Mouse (Mus musculus): ENCODE data around the gene Clca1. TPM values are rescaled to one million over a fixed set of nuclear protein-coding genes. Genes with fewer than 3 reads are reported as not detected.
"Not testable (repeated sequence)": the region's sequence is repeated elsewhere in the genome, so short reads cannot be mapped to it uniquely, and the experiment has no call there.

Clca1 gene
- polyA plus RNA-seq (2014; fragmentation: Nextera tagmentation; extraction: Ambion mirVana): 0.12 and 1.5 TPM in 2 replicates

- no peak for DNase-seq (ENCODE audit: low spot score)
- H3K4me3 ChIP-seq (ENCODE audit: low read depth, low read length): no peak within 1 kb of the TSS
Observed at GRCm38 (mm10) chr3:145032676-145033075, at the start of gene Clca1. TSS of gene Clca1 (minus strand) at chr3:145032776.

GRCm38 (mm10) chr3:145080904-145081303, 48.3 kb upstream of the Clca1 start:
- H3K27ac ChIP-seq (replicated peaks; ENCODE audit: low read depth, low read length): no peak overlapping the region
- H3K4me1 ChIP-seq (ENCODE audit: control insufficient read depth, insufficient read depth, low read length): no peaks in the 10 kb centered on the region
- no peaks in the 10 kb centered on the region for H3K36me3 ChIP-seq (ENCODE audit: control insufficient read depth, insufficient read depth, low read length)
- no peaks in the 10 kb centered on the region for H3K27me3 ChIP-seq (ENCODE audit: control insufficient read depth, insufficient read depth, low read length)
- DNase-seq (ENCODE audit: low spot score) (no peak), ATAC-seq (ENCODE audit: insufficient number of reproducible peaks, low FRiP score, low TSS enrichment, low read depth) (no peak)
- 81% methylated on average over 8 of the region's 8 CpGs for WGBS
- no peak overlapping the region for H3K4me2 ChIP-seq (ENCODE audit: low read depth, severe bottlenecking)
- no peaks in the 10 kb centered on the region for H3K9me3 ChIP-seq (ENCODE audit: control insufficient read depth, low read length)
- H3K9ac ChIP-seq (ENCODE audit: low read length): no peak overlapping the region
- no peak overlapping the region for H3K4me3 ChIP-seq (ENCODE audit: low read depth, low read length)

More at GRCm38 (mm10) chr3:145032676-145033075, at the start of gene Clca1:
- ATAC-seq (ENCODE audit: insufficient number of reproducible peaks, low FRiP score, low TSS enrichment, low read depth): no peak
- Histone ChIP-seq H3K9me3 (ENCODE audit: control insufficient read depth, low read length) (no peaks in the 10 kb centered on the region), H3K4me2 (ENCODE audit: low read depth, severe bottlenecking) (no peak within 1 kb of the TSS), H3K27me3 (ENCODE audit: control insufficient read depth, insufficient read depth, low read length) (no peaks in the 10 kb centered on the region), H3K9ac (ENCODE audit: low read length) (no peak within 1 kb of the TSS), H3K36me3 (ENCODE audit: control insufficient read depth, insufficient read depth, low read length) (no peaks in the 10 kb centered on the region), H3K27ac (replicated peaks; ENCODE audit: low read depth, low read length) (no peak within 1 kb of the TSS), H3K4me1 (ENCODE audit: control insufficient read depth, insufficient read depth, low read length) (no peaks in the 10 kb centered on the region)

GRCm38 (mm10) chr3:145078405-145078804, 45.8 kb upstream of the Clca1 start:
- H3K27me3 ChIP-seq (ENCODE audit: control insufficient read depth, insufficient read depth, low read length): no peaks in the 10 kb centered on the region
- 91% methylated on average over 6 of the region's 6 CpGs for WGBS
- no peak overlapping the region for H3K9ac ChIP-seq (ENCODE audit: low read length)
- no peaks in the 10 kb centered on the region for H3K36me3 ChIP-seq (ENCODE audit: control insufficient read depth, insufficient read depth, low read length)
- no peak overlapping the region for H3K27ac ChIP-seq (replicated peaks; ENCODE audit: low read depth, low read length)
- H3K9me3 ChIP-seq (ENCODE audit: control insufficient read depth, low read length): no peaks in the 10 kb centered on the region
- ATAC-seq (ENCODE audit: insufficient number of reproducible peaks, low FRiP score, low TSS enrichment, low read depth) (no peak), DNase-seq (ENCODE audit: low spot score) (no peak)
- H3K4me1 ChIP-seq (ENCODE audit: control insufficient read depth, insufficient read depth, low read length): no peaks in the 10 kb centered on the region
- H3K4me3 ChIP-seq (ENCODE audit: low read depth, low read length): no peak overlapping the region
- H3K4me2 ChIP-seq (ENCODE audit: low read depth, severe bottlenecking): no peak overlapping the region

- H3K27ac ChIP-seq (replicated peaks; ENCODE audit: low read depth, low read length): no peak overlapping the region
- no peaks in the 10 kb centered on the region for H3K9me3 ChIP-seq (ENCODE audit: control insufficient read depth, low read length)
- 94% methylated on average over 3 of the region's 3 CpGs for WGBS
- H3K36me3 ChIP-seq (ENCODE audit: control insufficient read depth, insufficient read depth, low read length): no peaks in the 10 kb centered on the region
- H3K9ac ChIP-seq (ENCODE audit: low read length): no peak overlapping the region
- H3K4me2 ChIP-seq (ENCODE audit: low read depth, severe bottlenecking): no peak overlapping the region
- H3K27me3 ChIP-seq (ENCODE audit: control insufficient read depth, insufficient read depth, low read length): no peaks in the 10 kb centered on the region
- no peak for ATAC-seq (ENCODE audit: insufficient number of reproducible peaks, low FRiP score, low TSS enrichment, low read depth)
- no peak overlapping the region for H3K4me3 ChIP-seq (ENCODE audit: low read depth, low read length)
- DNase-seq (ENCODE audit: low spot score): no peak
- H3K4me1 ChIP-seq (ENCODE audit: control insufficient read depth, insufficient read depth, low read length): no peaks in the 10 kb centered on the region
Observed at GRCm38 (mm10) chr3:145072339-145072738, 39.8 kb upstream of the Clca1 start.

GRCm38 (mm10) chr3:145068964-145069363, 36.4 kb upstream of the Clca1 start:
- Histone ChIP-seq H3K4me1 (ENCODE audit: control insufficient read depth, insufficient read depth, low read length) (no peaks in the 10 kb centered on the region), H3K9me3 (ENCODE audit: control insufficient read depth, low read length) (no peaks in the 10 kb centered on the region), H3K4me2 (ENCODE audit: low read depth, severe bottlenecking) (no peak overlapping the region), H3K9ac (ENCODE audit: low read length) (no peak overlapping the region), H3K27ac (replicated peaks; ENCODE audit: low read depth, low read length) (no peak overlapping the region), H3K4me3 (ENCODE audit: low read depth, low read length) (no peak overlapping the region), H3K36me3 (ENCODE audit: control insufficient read depth, insufficient read depth, low read length) (no peaks in the 10 kb centered on the region), H3K27me3 (ENCODE audit: control insufficient read depth, insufficient read depth, low read length) (no peaks in the 10 kb centered on the region)
- WGBS: 86% methylated on average over 4 of the region's 4 CpGs
- no peak for DNase-seq (ENCODE audit: low spot score)
- no peak for ATAC-seq (ENCODE audit: insufficient number of reproducible peaks, low FRiP score, low TSS enrichment, low read depth)

- not testable (repeated sequence) for H3K27me3 ChIP-seq (ENCODE audit: control insufficient read depth, insufficient read depth, low read length); H3K4me2 ChIP-seq (ENCODE audit: low read depth, severe bottlenecking); H3K9me3 ChIP-seq (ENCODE audit: control insufficient read depth, low read length); H3K4me3 ChIP-seq (ENCODE audit: low read depth, low read length); H3K36me3 ChIP-seq (ENCODE audit: control insufficient read depth, insufficient read depth, low read length); H3K27ac ChIP-seq (replicated peaks; ENCODE audit: low read depth, low read length); H3K4me1 ChIP-seq (ENCODE audit: control insufficient read depth, insufficient read depth, low read length); DNase-seq (ENCODE audit: low spot score); H3K9ac ChIP-seq (ENCODE audit: low read length); ATAC-seq (ENCODE audit: insufficient number of reproducible peaks, low FRiP score, low TSS enrichment, low read depth)
- WGBS: 88% methylated on average over 3 of the region's 3 CpGs
Observed at GRCm38 (mm10) chr3:145055138-145055537, 22.6 kb upstream of the Clca1 start.

GRCm38 (mm10) chr3:145049820-145050219, 17.2 kb upstream of the Clca1 start:
- DNase-seq (ENCODE audit: low spot score): no peak
- Histone ChIP-seq H3K4me2 (ENCODE audit: low read depth, severe bottlenecking) (no peak overlapping the region), H3K4me1 (ENCODE audit: control insufficient read depth, insufficient read depth, low read length) (no peaks in the 10 kb centered on the region), H3K27me3 (ENCODE audit: control insufficient read depth, insufficient read depth, low read length) (no peaks in the 10 kb centered on the region), H3K9me3 (ENCODE audit: control insufficient read depth, low read length) (no peaks in the 10 kb centered on the region), H3K4me3 (ENCODE audit: low read depth, low read length) (no peak overlapping the region), H3K36me3 (ENCODE audit: control insufficient read depth, insufficient read depth, low read length) (no peaks in the 10 kb centered on the region), H3K27ac (replicated peaks; ENCODE audit: low read depth, low read length) (no peak overlapping the region), H3K9ac (ENCODE audit: low read length) (no peak overlapping the region)
- no peak for ATAC-seq (ENCODE audit: insufficient number of reproducible peaks, low FRiP score, low TSS enrichment, low read depth)
- WGBS: 75% methylated on average over 3 of the region's 3 CpGs

- 49% methylated on average over 3 of the region's 3 CpGs for WGBS
Observed at GRCm38 (mm10) chr3:145038813-145039212, 6.2 kb upstream of the Clca1 start.

GRCm38 (mm10) chr3:145028036-145028435, 4.5 kb downstream of the Clca1 start:
- no peak for ATAC-seq (ENCODE audit: insufficient number of reproducible peaks, low FRiP score, low TSS enrichment, low read depth)
- H3K4me1 ChIP-seq (ENCODE audit: control insufficient read depth, insufficient read depth, low read length): no peaks in the 10 kb centered on the region
- no peaks in the 10 kb centered on the region for H3K9me3 ChIP-seq (ENCODE audit: control insufficient read depth, low read length)
- H3K27me3 ChIP-seq (ENCODE audit: control insufficient read depth, insufficient read depth, low read length): no peaks in the 10 kb centered on the region
- H3K9ac ChIP-seq (ENCODE audit: low read length): no peak overlapping the region
- no peaks in the 10 kb centered on the region for H3K36me3 ChIP-seq (ENCODE audit: control insufficient read depth, insufficient read depth, low read length)
- no peak overlapping the region for H3K4me2 ChIP-seq (ENCODE audit: low read depth, severe bottlenecking)
- H3K4me3 ChIP-seq (ENCODE audit: low read depth, low read length): no peak overlapping the region
- H3K27ac ChIP-seq (replicated peaks; ENCODE audit: low read depth, low read length): no peak overlapping the region
- 66% methylated on average over 3 of the region's 3 CpGs for WGBS
- DNase-seq (ENCODE audit: low spot score): no peak

More at GRCm38 (mm10) chr3:145038813-145039212, 6.2 kb upstream of the Clca1 start:
- Histone ChIP-seq H3K36me3 (ENCODE audit: control insufficient read depth, insufficient read depth, low read length) (no peaks in the 10 kb centered on the region), H3K4me2 (ENCODE audit: low read depth, severe bottlenecking) (no peak overlapping the region), H3K4me1 (ENCODE audit: control insufficient read depth, insufficient read depth, low read length) (no peaks in the 10 kb centered on the region), H3K27ac (replicated peaks; ENCODE audit: low read depth, low read length) (no peak overlapping the region), H3K4me3 (ENCODE audit: low read depth, low read length) (no peak overlapping the region), H3K27me3 (ENCODE audit: control insufficient read depth, insufficient read depth, low read length) (no peaks in the 10 kb centered on the region), H3K9me3 (ENCODE audit: control insufficient read depth, low read length) (no peaks in the 10 kb centered on the region), H3K9ac (ENCODE audit: low read length) (no peak overlapping the region)
- no peak for DNase-seq (ENCODE audit: low spot score)
- no peak for ATAC-seq (ENCODE audit: insufficient number of reproducible peaks, low FRiP score, low TSS enrichment, low read depth)

Measured in limb, embryonic 11.5 days (tissue).